Mouse (Mus musculus) stomach, postnatal 0 days (tissue): Measurements from ENCODE around the gene Olfr774. TPM values are rescaled to one million over a fixed set of nuclear protein-coding genes. Genes with fewer than 3 reads are reported as not detected.
"Not testable (repeated sequence)": the region's sequence is repeated elsewhere in the genome, so short reads cannot be mapped to it uniquely, and the experiment has no call there.

Source experiments
- ATAC-seq: fragments of 200-750 bp; cut with Nextera tagmentation; 2 replicates; pipeline ENCODE4 v1.8.0; 2017; ENCODE audit not compliant: low FRiP score, low TSS enrichment
- DNase-seq: peaks from one replicate; pipeline ENCODE4 v3.0.0-alpha.2; 2016; ENCODE audit warnings: low spot score
- H3K27ac ChIP-seq: fragments of 300-500 bp; sonication (generic); replicated peaks from 2 replicates; pipeline ENCODE4 v1.5.1; 2014; ENCODE audit warnings: mild to moderate bottlenecking, control low read depth
- H3K27me3 ChIP-seq: fragments of 300-500 bp; sonication (generic); 2 replicates; pipeline ENCODE4 v1.6.1; 2014; ENCODE audit warnings: low read length; ENCODE audit not compliant: control insufficient read depth, insufficient read depth
- H3K36me3 ChIP-seq: fragments of 300-500 bp; sonication (generic); 2 replicates; pipeline ENCODE4 v1.6.1; 2014; ENCODE audit warnings: low read length, mixed read lengths; ENCODE audit not compliant: control insufficient read depth, insufficient read depth
- H3K4me1 ChIP-seq: fragments of 300-500 bp; sonication (generic); replicated peaks from 2 replicates; pipeline ENCODE4 v1.6.1; 2014; ENCODE audit warnings: antibody characterized with exemption; ENCODE audit not compliant: control insufficient read depth, insufficient read depth
- H3K4me2 ChIP-seq: fragments of 300-500 bp; sonication (generic); replicated peaks from 2 replicates; pipeline ENCODE4 v1.6.1; 2014; ENCODE audit warnings: low read depth, mild to moderate bottlenecking, control low read depth, moderate library complexity
- H3K4me3 ChIP-seq: fragments of 300-500 bp; sonication (generic); 2 replicates; pipeline ENCODE4 v1.5.1; 2014; ENCODE audit warnings: low read depth, low read length, control low read depth
- H3K9ac ChIP-seq: fragments of 300-500 bp; sonication (generic); 2 replicates; pipeline ENCODE4 v1.6.1; 2014; ENCODE audit warnings: mild to moderate bottlenecking, low read length, control low read depth, mixed read lengths
- H3K9me3 ChIP-seq: fragments of 300-500 bp; sonication (generic); 2 replicates; pipeline ENCODE4 v1.6.1; 2016; ENCODE audit warnings: low read length; ENCODE audit not compliant: control insufficient read depth
- CTCF ChIP-seq: IDR thresholded peaks from 2 replicates; pipeline ENCODE4 v1.5.1; 2016; ENCODE audit warnings: antibody characterized with exemption, low read depth, mild to moderate bottlenecking, moderate library complexity
- EP300 ChIP-seq: optimal IDR thresholded peaks from 2 replicates; pipeline ENCODE3; 2016; ENCODE audit warnings: antibody characterized with exemption
- WGBS: fragments of 180-500 bp; shearing (Covaris S2); extraction: QIAGEN DNeasy Blood & Tissue Kit; methylation state at CpG from one replicate; pipeline ENCODE4 v1.1.7; 2014; 5-methylcytosine and 5-hydroxymethylcytosine counted together
- polyA plus RNA-seq: library from polyadenylated mRNA; unstranded; fragments of >200 nt; fragmentation: Nextera tagmentation; extraction: Ambion mirVana; gene quantifications from 2 replicates; pipeline ENCODE4 v1.2.1, GENCODE M21; 2015

Gene Olfr774
- polyA plus RNA-seq: not detected in 2 replicates

- ATAC-seq (no peak), DNase-seq (no peak)
- no peaks in the 10 kb centered on the region for H3K9me3 ChIP-seq
- no peak within 1 kb of the TSS for H3K4me3 ChIP-seq
- no peak for TF ChIP-seq CTCF
- TF ChIP-seq EP300: no peak
- no peaks in the 10 kb centered on the region for H3K36me3 ChIP-seq
- 65% methylated on average over 2 of the region's 2 CpGs for WGBS
- no peaks in the 10 kb centered on the region for H3K4me1 ChIP-seq
- no peak within 1 kb of the TSS for H3K9ac ChIP-seq
- no peak within 1 kb of the TSS for H3K27ac ChIP-seq
- no peak within 1 kb of the TSS for H3K4me2 ChIP-seq
- H3K27me3 ChIP-seq: no peaks in the 10 kb centered on the region
These were observed at the start of gene Olfr774 for GRCm38 (mm10) chr10:129235904-129236303. TSS of gene Olfr774 (plus strand) at chr10:129236204.

GRCm38 (mm10) chr10:129187319-129187718, 48.7 kb upstream of the Olfr774 start, which contains the start of gene Olfr773:
TSS of gene Olfr773 (minus strand) at chr10:129187419.
- not testable (repeated sequence) for H3K9ac ChIP-seq, H3K4me1 ChIP-seq, H3K27ac ChIP-seq, H3K4me2 ChIP-seq, H3K36me3 ChIP-seq, H3K4me3 ChIP-seq, ATAC-seq, DNase-seq, H3K27me3 ChIP-seq, H3K9me3 ChIP-seq

- Histone ChIP-seq H3K36me3 (no peaks in the 10 kb centered on the region), H3K27ac (no peak overlapping the region), H3K9ac (no peak overlapping the region), H3K9me3 (no peaks in the 10 kb centered on the region), H3K27me3 (no peaks in the 10 kb centered on the region), H3K4me1 (no peaks in the 10 kb centered on the region), H3K4me2 (no peak overlapping the region), H3K4me3 (no peak overlapping the region)
- ATAC-seq (no peak), DNase-seq (no peak)
- TF ChIP-seq CTCF: no peak
- no peak for TF ChIP-seq EP300
- WGBS: 65% methylated on average over 1 of the region's 1 CpGs
These were observed 5.3 kb upstream of the Olfr774 start for GRCm38 (mm10) chr10:129230737-129231136.

GRCm38 (mm10) chr10:129248112-129248511, 12.1 kb downstream of the Olfr774 start, which contains the start of gene Olfr775:
TSS of gene Olfr775 (plus strand) at chr10:129248412.
- Histone ChIP-seq H3K27me3 (no peaks in the 10 kb centered on the region), H3K4me3 (no peak within 1 kb of the TSS), H3K9me3 (no peaks in the 10 kb centered on the region), H3K4me1 (no peaks in the 10 kb centered on the region), H3K9ac (no peak within 1 kb of the TSS), H3K27ac (no peak within 1 kb of the TSS), H3K4me2 (no peak within 1 kb of the TSS), H3K36me3 (no peaks in the 10 kb centered on the region)
- ATAC-seq: no peak
- DNase-seq: no peak
- 71% methylated on average over 3 of the region's 3 CpGs for WGBS
- no peak for TF ChIP-seq CTCF
- TF ChIP-seq EP300: no peak

- Histone ChIP-seq H3K4me1 (no peaks in the 10 kb centered on the region), H3K9ac (no peak within 1 kb of the TSS), H3K27ac (no peak within 1 kb of the TSS), H3K36me3 (no peaks in the 10 kb centered on the region), H3K9me3 (no peaks in the 10 kb centered on the region), H3K4me2 (no peak within 1 kb of the TSS), H3K4me3 (no peak within 1 kb of the TSS), H3K27me3 (no peaks in the 10 kb centered on the region)
- no peak for DNase-seq
- TF ChIP-seq CTCF (no peak), EP300 (no peak)
- ATAC-seq: no peak
These were observed 22.8 kb downstream of the Olfr774 start, which contains the start of gene Olfr776 for GRCm38 (mm10) chr10:129258827-129259226. TSS of gene Olfr776 (plus strand) at chr10:129259127.

GRCm38 (mm10) chr10:129271081-129271535, 35.1 kb downstream of the Olfr774 start, which contains the start of gene Olfr777:
TSS of gene Olfr777 (minus strand) at chr10:129271485.
- H3K9ac ChIP-seq: no peak within 1 kb of the TSS
- WGBS: 85% methylated on average over 2 of the region's 2 CpGs
- no peak within 1 kb of the TSS for H3K4me3 ChIP-seq
- H3K27ac ChIP-seq: no peak within 1 kb of the TSS
- H3K27me3 ChIP-seq: no peaks in the 10 kb centered on the region
- no peaks in the 10 kb centered on the region for H3K36me3 ChIP-seq
- no peak for TF ChIP-seq EP300
- no peak for TF ChIP-seq CTCF
- no peaks in the 10 kb centered on the region for H3K4me1 ChIP-seq
- H3K4me2 ChIP-seq: no peak within 1 kb of the TSS
- ATAC-seq: no peak
- no peaks in the 10 kb centered on the region for H3K9me3 ChIP-seq
- no peak for DNase-seq

Other genes with a start within 250 kb of the Olfr774 start
- gene Olfr9, start 246.8 kb upstream of the Olfr774 start, polyA plus RNA-seq: not detected in 2 replicates
- gene Olfr763, start 225.4 kb upstream of the Olfr774 start, polyA plus RNA-seq: not detected in 2 replicates
- not detected in 2 replicates for gene Olfr764-ps1, start 196.3 kb upstream of the Olfr774 start, polyA plus RNA-seq
- not detected in 2 replicates for gene Olfr765, start 186.2 kb upstream of the Olfr774 start, polyA plus RNA-seq
- gene Olfr766-ps1, start 167.2 kb upstream of the Olfr774 start, polyA plus RNA-seq: not detected in 2 replicates
- not detected in 2 replicates for gene Olfr767, start 153.3 kb upstream of the Olfr774 start, polyA plus RNA-seq
- not detected in 2 replicates for gene Olfr768, start 136.8 kb upstream of the Olfr774 start, polyA plus RNA-seq
- gene Olfr769, start 118.3 kb upstream of the Olfr774 start, polyA plus RNA-seq: not detected in 2 replicates
- gene Olfr770, start 97.2 kb upstream of the Olfr774 start, polyA plus RNA-seq: not detected in 2 replicates
- gene Olfr771, start 71.5 kb upstream of the Olfr774 start, polyA plus RNA-seq: not detected in 2 replicates
- not detected in 2 replicates for gene Olfr772, start 58.3 kb upstream of the Olfr774 start, polyA plus RNA-seq
- not detected in 2 replicates for gene Olfr773, start 48.8 kb upstream of the Olfr774 start, polyA plus RNA-seq
- not detected in 2 replicates for gene Olfr775, start 12.2 kb downstream of the Olfr774 start, polyA plus RNA-seq
- not detected in 2 replicates for gene Olfr776, start 22.9 kb downstream of the Olfr774 start, polyA plus RNA-seq
- not detected in 2 replicates for gene Olfr777, start 35.3 kb downstream of the Olfr774 start, polyA plus RNA-seq
- gene Olfr780, start 81.9 kb downstream of the Olfr774 start, polyA plus RNA-seq: not detected in 2 replicates
- gene Olfr781, start 92.7 kb downstream of the Olfr774 start, polyA plus RNA-seq: not detected in 2 replicates
- gene Olfr782, start 112.6 kb downstream of the Olfr774 start, polyA plus RNA-seq: not detected in 2 replicates
- 0.04 TPM in 1 of 2 replicates, not detected in the other for gene Olfr784, start 147.9 kb downstream of the Olfr774 start, polyA plus RNA-seq
- not detected in 2 replicates for gene Olfr785, start 169.2 kb downstream of the Olfr774 start, polyA plus RNA-seq
- gene Olfr786, start 191.1 kb downstream of the Olfr774 start, polyA plus RNA-seq: 0.06 TPM in 1 of 2 replicates, not detected in the other
- gene Olfr787, start 225.7 kb downstream of the Olfr774 start, polyA plus RNA-seq: not detected in 2 replicates
- gene Olfr788, start 234.8 kb downstream of the Olfr774 start, polyA plus RNA-seq: not detected in 2 replicates
- gene Olfr789, start 248.5 kb downstream of the Olfr774 start, polyA plus RNA-seq: not detected in 2 replicates